Mouse (Mus musculus): Measurements from ENCODE around the gene Rsg1. TPM values are rescaled to one million over a fixed set of nuclear protein-coding genes. Genes with fewer than 3 reads are reported as not detected.

The Rsg1 gene
- polyA plus RNA-seq, 1 experiment from 2014 or later: 5.0 TPM

DNA sequence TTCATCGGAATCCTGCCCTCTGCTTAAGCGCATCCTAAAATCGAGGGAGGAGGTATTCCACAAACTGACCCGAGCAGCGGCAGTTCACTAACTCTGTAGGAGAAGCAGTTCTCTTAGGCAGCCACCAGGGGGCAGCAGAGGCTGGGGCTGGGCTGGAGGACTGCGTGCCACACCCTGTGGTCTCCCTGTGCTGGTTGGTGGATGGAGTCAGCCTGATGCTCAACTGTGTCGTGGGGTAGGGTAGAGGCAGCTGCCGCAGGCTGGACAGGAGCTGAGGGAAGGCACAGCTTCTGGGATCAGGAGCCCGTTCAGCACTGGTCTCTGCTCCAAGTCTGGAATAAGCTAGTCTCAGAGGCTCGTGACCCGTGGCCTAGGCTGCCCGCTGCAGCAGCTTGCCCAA lies 59.5 kb downstream of the Rsg1 start:
- no peak overlapping the region for H3K27ac ChIP-seq (ENCODE audit: low read depth, low read length)
- WGBS: 22% methylated on average over 12 of the region's 12 CpGs
- peak overlapping the region; percentile 19 for H3K4me3 ChIP-seq (ENCODE audit: low read length)
- H3K36me3 ChIP-seq (ENCODE audit: control insufficient read depth, insufficient read depth, low read length): no peaks in the 10 kb centered on the region
- H3K4me1 ChIP-seq (ENCODE audit: control insufficient read depth, insufficient read depth, low read length): peaks cover 22% of the 10 kb centered on the region
- no peaks in the 10 kb centered on the region for H3K9me3 ChIP-seq (ENCODE audit: control insufficient read depth, low read length)
- peak overlapping the region; percentile 40 for H3K4me2 ChIP-seq (replicated peaks; ENCODE audit: low read depth, low read length)
- ATAC-seq (ENCODE audit: low FRiP score, low TSS enrichment): peak; percentile 73
- H3K9ac ChIP-seq (ENCODE audit: low read depth, low read length): peak overlapping the region; percentile 37; the same call in 1 of the 2 replicates
- no peaks in the 10 kb centered on the region for H3K27me3 ChIP-seq (ENCODE audit: control insufficient read depth, insufficient read depth, low read length)

DNA sequence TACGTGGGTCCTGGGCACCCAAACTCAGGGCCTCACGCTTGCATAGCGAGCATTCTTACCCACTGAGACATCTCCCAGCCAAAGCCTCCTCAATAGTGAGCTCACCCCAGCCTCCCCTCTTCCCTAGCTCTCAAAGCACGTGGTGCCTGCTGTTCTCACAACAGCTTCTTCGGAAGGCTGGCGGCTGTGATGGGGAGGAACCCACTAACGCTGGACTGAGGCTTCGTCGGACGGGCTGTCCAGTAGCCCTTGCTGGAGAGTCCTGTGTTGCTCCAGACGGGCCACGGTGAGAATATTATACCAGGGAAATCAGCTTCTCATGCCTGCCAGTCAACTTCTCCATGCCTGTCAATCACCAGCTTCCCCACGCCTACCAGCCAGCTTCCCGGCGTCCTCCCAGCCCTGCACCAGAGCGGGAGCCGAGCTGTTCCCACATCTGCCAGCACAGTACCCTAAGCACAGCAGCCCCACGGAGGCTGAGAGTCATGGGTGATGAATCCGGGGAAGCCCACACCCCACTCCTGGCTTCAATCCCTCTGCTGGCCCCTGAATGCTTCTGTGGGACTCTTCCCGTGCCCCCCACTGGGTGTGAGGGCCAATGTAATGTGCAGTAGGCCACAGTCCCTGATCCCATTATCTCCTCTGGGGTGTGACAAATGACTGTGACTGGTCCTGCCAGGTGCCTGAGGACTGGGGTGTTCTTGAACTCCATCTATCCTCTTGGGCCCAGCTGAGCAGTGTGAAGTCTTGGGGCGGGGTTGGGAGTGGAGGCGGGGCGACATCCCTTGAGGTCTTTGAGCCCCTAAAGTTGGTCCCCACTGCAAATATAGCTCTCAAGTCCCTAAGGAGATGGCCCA lies 61.0 kb downstream of the Rsg1 start:
- peaks cover 34% of the 10 kb centered on the region for H3K4me1 ChIP-seq (ENCODE audit: control insufficient read depth, insufficient read depth, low read length)
- H3K9ac ChIP-seq (ENCODE audit: low read depth, low read length): no peak overlapping the region
- H3K36me3 ChIP-seq (ENCODE audit: control insufficient read depth, insufficient read depth, low read length): no peaks in the 10 kb centered on the region
- no peaks in the 10 kb centered on the region for H3K27me3 ChIP-seq (ENCODE audit: control insufficient read depth, insufficient read depth, low read length)
- H3K9me3 ChIP-seq (ENCODE audit: control insufficient read depth, low read length): no peaks in the 10 kb centered on the region
- WGBS: 54% methylated on average over 23 of the region's 23 CpGs
- ATAC-seq (ENCODE audit: low FRiP score, low TSS enrichment): no peak
- H3K4me2 ChIP-seq (replicated peaks; ENCODE audit: low read depth, low read length): no peak overlapping the region
- no peak overlapping the region for H3K4me3 ChIP-seq (ENCODE audit: low read length)
- H3K27ac ChIP-seq (ENCODE audit: low read depth, low read length): no peak overlapping the region

Other genes starting within 250 kb of the Rsg1 start
- gene Atp13a2, start 227.1 kb upstream of the Rsg1 start, polyA plus RNA-seq (2014; fragmentation: Nextera tagmentation; extraction: Ambion mirVana): 26.5 and 39.5 TPM in 2 replicates
- gene Mfap2, start 203.5 kb upstream of the Rsg1 start, polyA plus RNA-seq (2014; fragmentation: Nextera tagmentation; extraction: Ambion mirVana): 412 and 476 TPM in 2 replicates
- 10.3 and 13.2 TPM in 2 replicates for gene Crocc, start 153.4 kb upstream of the Rsg1 start, polyA plus RNA-seq (2014; fragmentation: Nextera tagmentation; extraction: Ambion mirVana)
- 64.4 and 79.8 TPM in 2 replicates for gene Necap2, start 135.6 kb upstream of the Rsg1 start, polyA plus RNA-seq (2014; fragmentation: Nextera tagmentation; extraction: Ambion mirVana)
- gene Spata21, start 125.6 kb upstream of the Rsg1 start, polyA plus RNA-seq (2014; fragmentation: Nextera tagmentation; extraction: Ambion mirVana): 0.27 and 0.95 TPM in 2 replicates
- gene Szrd1, start 74.2 kb upstream of the Rsg1 start, polyA plus RNA-seq (2014; fragmentation: Nextera tagmentation; extraction: Ambion mirVana): 23.3 and 46.4 TPM in 2 replicates
- 22.0 and 26.8 TPM in 2 replicates for gene Fbxo42, start 66.0 kb upstream of the Rsg1 start, polyA plus RNA-seq (2014; fragmentation: Nextera tagmentation; extraction: Ambion mirVana)
- gene Arhgef19, start 25.5 kb downstream of the Rsg1 start, polyA plus RNA-seq (2014; fragmentation: Nextera tagmentation; extraction: Ambion mirVana): 6.8 and 7.4 TPM in 2 replicates
- 3.7 and 3.9 TPM in 2 replicates for gene Epha2, start 87.3 kb downstream of the Rsg1 start, polyA plus RNA-seq (2014; fragmentation: Nextera tagmentation; extraction: Ambion mirVana)
- 1.9 and 2.5 TPM in 2 replicates for gene Fam131c, start 154.3 kb downstream of the Rsg1 start, polyA plus RNA-seq (2014; fragmentation: Nextera tagmentation; extraction: Ambion mirVana)
- gene Clcnka, start 184.8 kb downstream of the Rsg1 start, polyA plus RNA-seq (2014; fragmentation: Nextera tagmentation; extraction: Ambion mirVana): 2.0 and 3.9 TPM in 2 replicates
- gene Clcnkb, start 202.1 kb downstream of the Rsg1 start, polyA plus RNA-seq (2014; fragmentation: Nextera tagmentation; extraction: Ambion mirVana): 3.6 and 6.0 TPM in 2 replicates
- 0.09 TPM in 1 of 2 replicates, not detected in the other for gene Hspb7, start 206.8 kb downstream of the Rsg1 start, polyA plus RNA-seq (2014; fragmentation: Nextera tagmentation; extraction: Ambion mirVana)
- gene Srarp, start 222.1 kb downstream of the Rsg1 start, polyA plus RNA-seq (2014; fragmentation: Nextera tagmentation; extraction: Ambion mirVana): not detected in 2 replicates
- gene Zbtb17, start 230.7 kb downstream of the Rsg1 start, polyA plus RNA-seq (2014; fragmentation: Nextera tagmentation; extraction: Ambion mirVana): 28.0 and 37.3 TPM in 2 replicates